Mouse (Mus musculus): ENCODE measurements around the gene Grip2.

Grip2 gene

GRCm38 (mm10) chr6:91745947-91746582 is 81.0 kb downstream of the Grip2 start:
- POLR2A ChIA-PET = interaction anchor here in 2 of 4 experiments (1.1 to 2.1 kb wide), 5 partner anchors 9 to 80 kb away, joined by 3 to 6 read pairs (median 3); no protein-coding TSS in a partner anchor
- CTCF ChIA-PET = interaction anchor here in 2 of 4 experiments (0.6 to 1.3 kb wide), 3 partner anchors 15 to 170 kb away, joined by 3 read pairs; no protein-coding TSS in a partner anchor

DNA sequence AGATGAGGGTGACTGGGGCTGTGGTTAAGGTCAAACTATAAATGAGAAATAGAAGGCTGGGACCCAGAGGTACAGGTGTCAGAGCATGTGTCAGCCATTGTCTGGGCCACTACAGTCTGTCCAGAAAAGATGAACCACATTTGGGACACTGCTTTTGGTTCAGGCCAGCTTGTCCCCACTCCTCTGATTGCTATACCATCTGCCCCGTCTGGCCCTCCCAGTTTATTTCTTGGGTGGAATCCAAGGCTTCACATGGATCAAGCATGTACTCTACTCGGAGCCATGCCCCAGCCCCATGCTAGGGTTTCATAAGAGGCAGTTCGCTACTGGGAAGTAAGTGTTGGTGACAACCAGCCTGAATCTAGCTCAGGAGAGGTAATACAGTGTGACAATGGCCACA is 81.8 kb downstream of the Grip2 start:
- CTCF ChIA-PET = interaction anchor here in 2 of 4 experiments (0.5 to 1.3 kb wide), 2 partner anchors 62 to 170 kb away, joined by 3 to 5 read pairs; partner anchors contain the start of gene Slc6a6 (in 1 of the 2)
- POLR2A ChIA-PET = interaction anchor here in 1 of 4 experiments (0.6 to 2.1 kb wide), 4 partner anchors 9 to 80 kb away, joined by 3 to 6 read pairs (median 3); no protein-coding TSS in a partner anchor

- CTCF ChIA-PET = interaction anchor here in 2 of 4 experiments (0.6 to 1.4 kb wide), 2 partner anchors 211 to 217 kb away, joined by 3 read pairs; no protein-coding TSS in a partner anchor
- POLR2A ChIA-PET = interaction anchor here in 1 of 4 experiments (0.9 to 1.0 kb wide), 3 partner anchors 10 to 42 kb away, joined by 3 to 13 read pairs (median 4); no protein-coding TSS in a partner anchor
Measured at GRCm38 (mm10) chr6:91743886-91744285, 83.2 kb downstream of the Grip2 start.

DNA sequence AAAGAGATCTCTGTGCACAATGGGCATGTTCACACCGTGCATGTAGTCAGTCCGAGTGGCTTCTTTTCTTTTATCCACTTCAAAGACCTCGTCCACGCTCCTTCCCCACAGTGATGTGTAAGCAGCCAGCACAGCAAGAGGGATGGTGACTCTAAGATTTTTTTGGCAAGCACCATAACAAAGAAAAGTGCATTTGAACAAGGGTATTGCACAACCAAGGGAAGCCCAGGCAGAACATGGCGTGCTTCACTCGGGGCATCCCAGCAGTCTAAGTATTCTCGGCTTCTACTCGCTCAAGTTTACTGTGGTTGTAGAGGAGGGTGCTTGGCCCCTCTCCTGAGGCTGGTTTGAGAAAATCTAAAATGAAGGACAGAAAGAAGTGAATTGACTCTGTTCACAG is 84.1 kb downstream of the Grip2 start:
- ChIA-PET POLR2A (interaction anchor here in 1 of 4 experiments (0.9 kb wide), 1 partner anchor 41 kb away, joined by 13 read pairs; no protein-coding TSS in a partner anchor), CTCF (interaction anchor here in 1 of 4 experiments (1.4 kb wide), 1 partner anchor 216 kb away, joined by 3 read pairs; no protein-coding TSS in a partner anchor)

DNA sequence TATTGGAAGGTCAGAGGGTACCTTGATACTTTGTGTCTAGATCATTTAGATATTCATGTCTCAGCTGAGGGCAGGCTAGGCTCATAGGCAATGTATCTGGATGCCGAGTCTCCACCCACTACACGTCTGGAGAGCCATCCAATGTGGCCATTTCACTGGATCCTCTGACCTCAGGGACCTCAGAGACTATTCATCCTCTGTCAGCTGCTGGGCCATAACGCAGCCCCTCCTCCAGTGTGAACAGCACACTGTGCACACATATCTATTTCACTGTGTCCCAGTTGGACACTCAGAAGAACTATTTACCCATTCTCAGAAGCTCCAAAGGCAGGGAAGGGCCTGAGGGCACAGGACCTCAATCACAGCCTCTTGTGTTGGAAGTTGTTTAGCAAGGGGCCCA is 84.6 kb downstream of the Grip2 start:
- POLR2A ChIA-PET = no interaction called here
- CTCF ChIA-PET = no interaction called here

DNA sequence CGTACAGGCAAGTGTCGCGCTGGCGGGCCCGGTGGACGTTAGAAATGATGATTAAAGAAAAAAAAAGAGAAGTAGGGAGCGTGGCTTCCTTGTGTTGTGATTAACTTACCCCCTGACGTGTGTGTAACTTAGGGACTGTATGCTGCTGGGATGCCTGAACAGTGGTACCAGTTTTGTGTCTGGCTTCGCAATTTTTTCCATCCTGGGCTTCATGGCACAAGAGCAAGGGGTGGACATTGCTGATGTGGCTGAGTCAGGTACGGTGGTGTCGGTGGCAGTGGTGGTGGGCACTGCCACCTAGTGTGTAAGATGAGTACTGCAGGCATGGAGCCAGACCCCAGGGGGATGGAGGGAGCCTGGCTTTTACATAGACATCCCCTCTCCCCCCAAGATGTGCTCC is 86.0 kb downstream of the Grip2 start:
- POLR2A ChIA-PET = interaction anchor here in 2 of 4 experiments (0.9 to 1.4 kb wide), 4 partner anchors 12 to 35 kb away, joined by 3 to 4 read pairs (median 4); no protein-coding TSS in a partner anchor
- CTCF ChIA-PET = interaction anchor here in 2 of 4 experiments (1.1 to 1.4 kb wide), 3 partner anchors 18 to 213 kb away, joined by 4 to 7 read pairs (median 5); no protein-coding TSS in a partner anchor

DNA sequence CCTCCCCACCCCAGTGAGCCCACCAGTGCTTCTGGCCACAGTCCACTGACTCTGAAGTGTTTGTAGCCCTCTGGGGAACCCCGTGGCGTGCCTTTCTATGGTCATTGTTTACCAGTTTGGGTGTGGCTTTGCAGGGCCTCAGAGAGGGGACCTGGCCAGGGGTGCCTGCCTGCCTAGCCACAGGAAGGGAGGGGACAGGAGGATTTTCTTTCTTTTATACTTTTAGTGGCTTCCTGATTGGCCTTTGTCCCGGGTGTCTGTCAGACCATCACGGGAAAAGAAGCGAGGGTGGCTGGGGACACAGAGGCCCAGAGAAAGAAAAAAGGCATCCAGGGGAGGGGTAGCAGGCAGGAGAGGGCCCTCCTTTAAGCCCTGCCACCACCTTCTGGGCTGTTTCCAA is 89.0 kb downstream of the Grip2 start:
- POLR2A ChIA-PET = interaction anchor here in 2 of 4 experiments (1.3 to 3.5 kb wide), 4 partner anchors 25 to 49 kb away, joined by 3 to 16 read pairs (median 4); no protein-coding TSS in a partner anchor

GRCm38 (mm10) chr6:91737451-91737850 is 89.6 kb downstream of the Grip2 start:
- ChIA-PET CTCF (interaction anchor here in 2 of 4 experiments (0.6 to 1.4 kb wide), 2 partner anchors 14 to 818 kb away, joined by 3 to 5 read pairs; no protein-coding TSS in a partner anchor), POLR2A (interaction anchor here in 2 of 4 experiments (1.0 to 3.5 kb wide), 13 partner anchors 9 to 210 kb away, joined by 3 to 16 read pairs (median 4); no protein-coding TSS in a partner anchor)

More for the DNA sequence above, 89.0 kb downstream of the Grip2 start:
- CTCF ChIA-PET = no interaction called here

GRCm38 (mm10) chr6:91736471-91736870 is 90.6 kb downstream of the Grip2 start:
- POLR2A ChIA-PET = interaction anchor here (0.5 to 3.5 kb wide), 21 partner anchors 9 to 227 kb away, joined by 3 to 16 read pairs (median 4); no protein-coding TSS in a partner anchor
- CTCF ChIA-PET = interaction anchor here in 1 of 4 experiments (1.4 kb wide), 1 partner anchor 15 kb away, joined by 5 read pairs; no protein-coding TSS in a partner anchor

GRCm38 (mm10) chr6:91732138-91732537 is 94.9 kb downstream of the Grip2 start:
- POLR2A ChIA-PET = interaction anchor here (0.6 to 3.8 kb wide), 22 partner anchors 10 to 290 kb away, joined by 3 to 27 read pairs (median 3); partner anchors contain the start of gene Ccdc174 (in 1 of the 4)

GRCm38 (mm10) chr6:91729677-91730127 is 97.3 kb downstream of the Grip2 start:
- CTCF ChIA-PET = interaction anchor here in 1 of 4 experiments (0.9 kb wide), 1 partner anchor 44 kb away, joined by 3 read pairs; no protein-coding TSS in a partner anchor

More at GRCm38 (mm10) chr6:91732138-91732537, 94.9 kb downstream of the Grip2 start:
- CTCF ChIA-PET = interaction anchor here (0.6 to 2.0 kb wide), 9 partner anchors 12 to 537 kb away, joined by 3 to 8 read pairs (median 4); no protein-coding TSS in a partner anchor

DNA sequence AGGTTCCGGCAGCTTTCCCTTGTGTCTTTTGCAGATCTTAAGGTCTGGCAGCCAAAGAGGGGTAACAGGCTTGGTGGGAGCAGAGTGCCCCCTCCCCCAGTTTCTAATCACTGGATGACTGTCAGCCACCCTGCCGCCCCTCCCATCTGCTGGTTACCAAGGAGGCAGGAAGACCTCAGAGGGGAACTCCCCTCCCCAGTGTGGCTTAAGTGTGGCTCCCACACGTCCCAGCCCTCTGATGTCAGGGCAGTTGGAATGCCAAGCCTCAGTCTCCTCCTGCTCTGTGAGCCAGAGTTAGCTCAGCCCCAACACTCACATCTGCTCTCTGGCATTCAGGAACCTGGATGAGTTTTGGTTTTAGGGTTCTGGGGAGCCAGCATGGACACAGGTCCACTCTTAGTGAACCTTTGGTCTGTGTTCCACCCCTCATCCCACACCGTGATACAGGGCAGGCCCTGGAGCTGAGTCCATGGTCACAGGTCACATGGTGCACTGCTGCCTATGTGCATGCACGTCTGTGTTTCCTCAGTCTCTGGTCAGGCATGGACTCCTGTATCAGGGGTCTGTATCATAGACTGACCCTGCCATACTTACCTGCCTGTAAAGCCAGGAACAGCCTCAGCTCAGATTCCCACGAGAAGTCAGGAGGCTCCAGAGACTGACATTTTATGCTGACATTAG is 98.0 kb downstream of the Grip2 start:
- ChIA-PET POLR2A (interaction anchor here (0.6 to 2.3 kb wide), 18 partner anchors 11 to 64 kb away, joined by 3 to 15 read pairs (median 4); partner anchors contain the start of gene Slc6a6 (in 2 of the 4)), CTCF (no interaction called here)

More at GRCm38 (mm10) chr6:91729677-91730127, 97.3 kb downstream of the Grip2 start:
- POLR2A ChIA-PET = interaction anchor here in 3 of 4 experiments (0.6 to 3.8 kb wide), 19 partner anchors 9 to 207 kb away, joined by 3 to 27 read pairs (median 6); partner anchors contain the start of gene Slc6a6 (in 2 of the 3)

GRCm38 (mm10) chr6:91727361-91727760 is 99.7 kb downstream of the Grip2 start:
- ChIA-PET POLR2A (interaction anchor here in 2 of 4 experiments (0.9 to 2.1 kb wide), 6 partner anchors 9 to 110 kb away, joined by 3 to 8 read pairs (median 3); no protein-coding TSS in a partner anchor), CTCF (no interaction called here)

DNA sequence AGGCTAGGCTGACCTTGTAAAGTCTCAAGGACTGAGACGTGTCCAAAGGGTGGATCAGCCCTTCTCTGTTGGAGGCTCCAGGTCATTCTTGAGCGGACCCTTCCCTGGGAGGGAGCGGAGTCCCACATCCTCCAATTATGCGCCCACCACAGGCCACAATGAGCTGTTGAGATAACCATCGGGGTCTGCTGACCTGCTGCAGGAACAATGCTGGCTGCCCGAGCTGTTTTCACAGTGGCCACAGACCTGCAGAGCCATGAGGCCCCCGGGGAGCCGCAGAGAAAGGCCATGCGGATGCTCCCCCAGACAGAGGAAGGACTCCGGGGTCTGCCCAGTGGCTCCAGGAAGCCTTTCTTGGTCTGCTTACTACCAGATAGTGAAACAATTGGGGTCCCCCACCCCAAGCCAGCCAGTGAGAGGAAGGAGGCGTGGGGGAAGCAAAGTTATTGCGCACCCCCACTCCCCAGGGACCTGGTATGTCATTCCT is 105.8 kb downstream of the Grip2 start:
- ChIA-PET CTCF (interaction anchor here in 2 of 4 experiments (0.6 to 0.8 kb wide), 3 partner anchors 13 to 43 kb away, joined by 3 to 6 read pairs (median 3); no protein-coding TSS in a partner anchor), POLR2A (interaction anchor here in 2 of 4 experiments (0.9 to 16.2 kb wide), 9 partner anchors 8 to 62 kb away, joined by 3 to 249 read pairs (median 15); no protein-coding TSS in a partner anchor)

DNA sequence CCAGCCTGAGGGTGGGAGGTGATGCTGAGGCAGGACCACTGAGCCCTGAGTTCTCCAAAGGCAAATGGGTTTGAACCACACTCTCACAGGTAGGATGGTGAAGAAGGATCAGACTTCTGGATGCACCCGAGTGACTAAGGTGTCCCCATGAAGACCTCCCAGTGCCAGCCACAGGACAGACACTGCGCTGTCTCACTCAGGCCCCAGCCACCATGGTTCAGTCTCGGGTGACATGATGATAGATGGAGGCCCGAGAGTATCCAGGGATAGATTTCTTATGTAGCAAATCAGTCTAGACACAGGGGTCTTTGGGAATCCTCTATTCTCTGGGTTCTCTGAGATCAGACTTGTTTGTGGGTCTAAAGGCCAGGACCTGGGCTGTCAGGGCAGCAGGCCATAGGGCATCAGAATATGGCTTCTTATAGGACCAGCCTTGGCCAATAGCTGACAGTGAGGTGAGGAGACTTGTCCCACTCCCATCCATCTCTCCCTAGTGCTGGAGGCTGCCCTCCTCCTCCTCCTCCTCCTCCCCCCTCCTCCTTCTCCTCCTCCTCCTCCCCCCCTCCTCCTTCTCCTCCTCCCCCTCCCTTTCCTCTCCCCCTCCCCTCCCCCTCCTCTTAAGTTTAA is 106.3 kb downstream of the Grip2 start:
- POLR2A ChIA-PET = interaction anchor here in 2 of 4 experiments (0.9 to 16.2 kb wide), 11 partner anchors 8 to 61 kb away, joined by 3 to 249 read pairs (median 13); no protein-coding TSS in a partner anchor
- CTCF ChIA-PET = interaction anchor here in 3 of 4 experiments (0.6 to 1.7 kb wide), 4 partner anchors 11 to 20 kb away, joined by 3 to 6 read pairs (median 6); no protein-coding TSS in a partner anchor

- ChIA-PET POLR2A (interaction anchor here in 3 of 4 experiments (0.6 to 16.2 kb wide), 22 partner anchors 10 to 946 kb away, joined by 3 to 249 read pairs (median 6); partner anchors contain the start of gene Slc6a6 (in 2 of the 3)), CTCF (interaction anchor here in 3 of 4 experiments (0.6 to 1.7 kb wide), 3 partner anchors 12 to 542 kb away, joined by 5 to 6 read pairs (median 6); no protein-coding TSS in a partner anchor)
Measured at GRCm38 (mm10) chr6:91719865-91720533, 107.1 kb downstream of the Grip2 start.
